Comparison of ENCODE assay signal across 9 mouse cellular contexts in genomic region chr11:20445061-20445902, GRCm38 (mm10).
A peak's percentile ranks its signal among the peaks of the same experiment; 100 is the strongest.
DNase-seq lines count a peak whose midpoint lies in the region; ATAC-seq and TF ChIP-seq lines count a peak whose summit lies in the region.
"Had no signal": no experiment of that assay in that cellular context is flagged by ENCODE, and none has a peak within 500 bp of the region (broad histone marks: within the 10 kb centered on the region; RNA-seq: fewer than 3 reads in every experiment).

No protein-coding gene starts in this region.

- H3K9ac ChIP-seq in heart, embryonic 14.5 days (ENCODE audit: low read length) = peak overlapping the region; percentile 61
- peak overlapping the region; percentile 32; the same call in 1 of the 2 replicates for H3K9ac ChIP-seq in hindbrain, embryonic 15.5 days
- peak overlapping the region; percentile 37 for H3K9ac ChIP-seq in midbrain, embryonic 14.5 days (replicated peaks; ENCODE audit: low read length)

- no peak overlapping the region for H3K27ac ChIP-seq in heart, embryonic 14.5 days (replicated peaks in 1 of 2; ENCODE audit: control insufficient read depth in 1 of 2, insufficient read depth in 1 of 2, low read depth in 2 of 2, low read length in 2 of 2)
- H3K27ac ChIP-seq in bone marrow macrophage, adult 2 months (ENCODE audit: insufficient read depth, low read depth, low read length) = no peak overlapping the region
- H3K27ac ChIP-seq in hindbrain, embryonic 15.5 days (replicated peaks) = no peak overlapping the region
- no peak overlapping the region for H3K27ac ChIP-seq in midbrain, embryonic 14.5 days (replicated peaks; ENCODE audit: low read depth, low read length)

- TF ChIP-seq POLR2A in bone marrow macrophage, adult 2 months (IDR thresholded peaks at IDR 0.05; ENCODE audit: borderline replicate concordance, low read depth, low read length) = no peak

- peak overlapping the region; percentile 84 for H3K4me2 ChIP-seq in heart, embryonic 14.5 days (ENCODE audit: low read length)
- peak overlapping the region; percentile 57 for H3K4me2 ChIP-seq in hindbrain, embryonic 15.5 days
- peak overlapping the region; percentile 52 for H3K4me2 ChIP-seq in midbrain, embryonic 14.5 days (ENCODE audit: low read length)

- intact Hi-C loops in heart, postnatal 25 days (cut with DNase I) = no loop called here

- no peaks in the 10 kb centered on the region for H3K36me3 ChIP-seq in heart, embryonic 14.5 days (ENCODE audit: control insufficient read depth, insufficient read depth, low read length)
- H3K36me3 ChIP-seq in hindbrain, embryonic 15.5 days = no peaks in the 10 kb centered on the region
- H3K36me3 ChIP-seq in midbrain, embryonic 14.5 days (ENCODE audit: control insufficient read depth, insufficient read depth, low read length) = no peaks in the 10 kb centered on the region

- 16% methylated on average over 15 of the region's 18 CpGs for WGBS in heart, embryonic 14.5 days
- WGBS in hindbrain, embryonic 15.5 days = 13% methylated on average over 16 of the region's 18 CpGs
- WGBS in midbrain, embryonic 14.5 days = 13% methylated on average over 18 of the region's 18 CpGs

- TF ChIP-seq CTCF in bone marrow macrophage, adult 2 months (IDR thresholded peaks at IDR 0.05; ENCODE audit: low read depth, low read length) = no peak; the same call in 1 of the 2 replicates

- H3K27me3 ChIP-seq in heart, embryonic 14.5 days (ENCODE audit: control insufficient read depth, insufficient read depth, low read length) = no peaks in the 10 kb centered on the region
- H3K27me3 ChIP-seq in hindbrain, embryonic 15.5 days = no peaks in the 10 kb centered on the region
- H3K27me3 ChIP-seq in midbrain, embryonic 14.5 days (ENCODE audit: control insufficient read depth, insufficient read depth, low read length) = no peaks in the 10 kb centered on the region
- H3K27me3 ChIP-seq: Patski had no signal

- ATAC-seq in heart, embryonic 14.5 days (ENCODE audit: insufficient number of reproducible peaks, insufficient read depth, low FRiP score, low read depth) = 0 out of 2 replicates have a peak, but pooled peaks have one; percentile 32
- no peak; the same call in 1 of the 2 replicates for ATAC-seq in hindbrain, embryonic 15.5 days (ENCODE audit: low FRiP score, low read depth)
- peak; percentile 37; the same call in 1 of the 2 replicates for ATAC-seq in midbrain, embryonic 14.5 days (ENCODE audit: low FRiP score, low TSS enrichment)

- H3K4me3 ChIP-seq in heart, embryonic 14.5 days (ENCODE audit: control insufficient read depth in 1 of 2, insufficient read depth in 1 of 2, low read depth in 1 of 2, low read length in 2 of 2) = peak overlapping the region; percentile 30 to 40
- peak overlapping the region; percentile 38 for H3K4me3 ChIP-seq in bone marrow macrophage, adult 2 months (ENCODE audit: insufficient read depth, low read length)
- H3K4me3 ChIP-seq in hindbrain, embryonic 15.5 days = peak overlapping the region; percentile 26
- 0 out of 2 replicates have a peak overlapping the region, but pooled peaks have one; percentile 10 for H3K4me3 ChIP-seq in midbrain, embryonic 14.5 days (replicated peaks; ENCODE audit: low read depth, low read length)

- H3K9me3 ChIP-seq in heart, embryonic 14.5 days (ENCODE audit: control insufficient read depth, low read length) = no peaks in the 10 kb centered on the region
- H3K9me3 ChIP-seq in hindbrain, embryonic 15.5 days = no peaks in the 10 kb centered on the region
- H3K9me3 ChIP-seq in midbrain, embryonic 14.5 days (ENCODE audit: control insufficient read depth, low read length) = peaks cover 5% of the 10 kb centered on the region; the same call in 1 of the 2 replicates

- peaks cover 0 to 10% of the 10 kb centered on the region in 2 experiments; a peak in 2 of 4 replicates for H3K4me1 ChIP-seq in heart, embryonic 14.5 days (ENCODE audit: control insufficient read depth in 2 of 2, insufficient read depth in 2 of 2, low read length in 2 of 2)
- 0 out of 2 replicates have a peak, but pooled peaks cover 5% of the 10 kb centered on the region for H3K4me1 ChIP-seq in bone marrow macrophage, adult 2 months (ENCODE audit: control insufficient read depth, insufficient read depth, low read length)
- peaks cover 12% of the 10 kb centered on the region for H3K4me1 ChIP-seq in hindbrain, embryonic 15.5 days (replicated peaks)
- H3K4me1 ChIP-seq in midbrain, embryonic 14.5 days (ENCODE audit: control insufficient read depth, insufficient read depth, low read length) = peaks cover 14% of the 10 kb centered on the region

- DNase-seq in heart, postnatal 25 days (ENCODE audit: low spot score) = no peak
- DNase-seq in midbrain, embryonic 14.5 days = no peak
- no peak for DNase-seq in T-cell, adult 2 months (ENCODE audit: low spot score)
- no peak for DNase-seq in adrenal gland, postnatal 36 days
- DNase-seq in kidney, adult 8-10 months = no peak
